Mouse (Mus musculus): Measurements from ENCODE around the gene Tnfsfm13. TPM values are rescaled to one million over a fixed set of nuclear protein-coding genes. Genes with fewer than 3 reads are reported as not detected.

The Tnfsfm13 gene
- 6.6 and 8.1 TPM in 2 replicates for polyA plus RNA-seq (2012; ENCODE audit: low replicate concordance)

DNA sequence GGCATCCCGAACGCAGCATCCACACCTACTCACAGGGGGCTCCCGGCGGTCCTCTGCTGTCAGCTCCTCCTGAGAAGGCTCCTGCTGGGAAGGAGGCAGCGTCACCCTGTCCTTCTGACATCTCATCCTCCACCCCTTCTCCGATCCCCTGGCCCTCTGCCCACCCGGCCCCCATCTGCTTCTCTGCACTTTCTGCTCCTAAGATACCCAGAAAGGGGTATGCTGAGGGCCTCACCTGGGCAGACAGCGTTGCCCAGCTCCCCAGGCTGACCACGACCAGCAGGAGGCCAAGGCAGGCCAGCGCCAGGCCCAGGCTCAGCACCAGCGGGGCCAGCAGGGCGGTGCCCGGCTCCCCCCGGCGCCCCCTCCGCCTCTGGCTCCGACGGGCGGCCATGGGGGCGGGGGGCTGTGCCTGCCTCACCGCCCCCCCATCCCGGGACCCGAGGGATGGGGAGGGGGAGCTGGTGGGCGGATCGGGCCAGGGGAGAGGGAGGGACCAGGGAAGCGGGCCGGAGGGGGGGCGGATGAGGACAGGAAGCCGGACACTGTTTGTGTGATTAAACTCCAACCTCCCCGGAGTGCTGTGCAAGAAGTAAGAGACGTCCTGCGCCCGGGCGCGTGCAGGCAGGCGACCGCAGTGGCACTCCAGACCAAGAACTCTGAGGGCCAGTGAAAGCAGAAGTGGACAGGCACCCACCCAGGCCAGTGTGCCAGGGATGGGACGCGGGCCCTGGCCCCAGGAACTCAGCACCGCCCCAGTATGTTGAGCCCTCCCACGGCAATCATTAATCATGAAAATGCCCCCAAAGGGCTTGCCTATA is at the start of gene Tnfsfm13, which contains the start of gene Tnfsf12:
Gene Tnfsfm13 (minus strand): TSS at position 738 of the 821 bp plus-strand sequence.
Gene Tnfsf12 (minus strand): TSS at position 489 of the 821 bp plus-strand sequence.

DNA sequence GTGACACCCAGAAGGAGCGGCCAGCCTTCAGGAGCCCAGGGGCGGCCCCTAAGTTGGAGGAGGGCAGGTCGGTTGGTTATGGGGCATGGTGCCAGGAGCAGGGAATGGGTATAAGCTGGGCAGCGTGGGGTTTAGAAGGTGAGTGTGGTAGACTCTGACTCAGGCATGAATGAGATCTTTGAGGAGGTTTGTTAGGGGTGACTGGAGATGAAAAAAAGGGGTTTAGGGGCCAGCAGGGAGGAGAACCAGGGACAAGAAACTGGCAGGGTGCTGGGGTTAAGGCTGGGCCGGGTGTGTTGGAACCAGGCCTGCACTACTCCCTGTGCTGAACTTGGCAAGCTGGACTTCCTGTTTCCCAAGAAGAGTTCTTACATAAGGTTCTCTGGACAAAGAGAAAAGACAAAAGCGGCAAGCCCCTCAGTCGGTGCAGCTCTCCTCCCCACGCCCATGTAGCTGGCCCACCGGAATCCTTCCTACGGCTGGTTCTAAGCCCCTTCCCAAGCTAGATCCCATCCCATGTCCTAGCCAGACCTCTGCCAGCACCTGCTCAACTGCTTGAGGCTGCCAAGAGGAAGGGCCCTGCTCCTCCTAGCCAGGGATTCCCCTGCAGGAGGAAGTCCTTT is 10.3 kb downstream of the Tnfsfm13 start, which contains the start of gene Tnfsf13:
Gene Tnfsf13 (minus strand): TSS at position 259 of the 623 bp plus-strand sequence.

DNA sequence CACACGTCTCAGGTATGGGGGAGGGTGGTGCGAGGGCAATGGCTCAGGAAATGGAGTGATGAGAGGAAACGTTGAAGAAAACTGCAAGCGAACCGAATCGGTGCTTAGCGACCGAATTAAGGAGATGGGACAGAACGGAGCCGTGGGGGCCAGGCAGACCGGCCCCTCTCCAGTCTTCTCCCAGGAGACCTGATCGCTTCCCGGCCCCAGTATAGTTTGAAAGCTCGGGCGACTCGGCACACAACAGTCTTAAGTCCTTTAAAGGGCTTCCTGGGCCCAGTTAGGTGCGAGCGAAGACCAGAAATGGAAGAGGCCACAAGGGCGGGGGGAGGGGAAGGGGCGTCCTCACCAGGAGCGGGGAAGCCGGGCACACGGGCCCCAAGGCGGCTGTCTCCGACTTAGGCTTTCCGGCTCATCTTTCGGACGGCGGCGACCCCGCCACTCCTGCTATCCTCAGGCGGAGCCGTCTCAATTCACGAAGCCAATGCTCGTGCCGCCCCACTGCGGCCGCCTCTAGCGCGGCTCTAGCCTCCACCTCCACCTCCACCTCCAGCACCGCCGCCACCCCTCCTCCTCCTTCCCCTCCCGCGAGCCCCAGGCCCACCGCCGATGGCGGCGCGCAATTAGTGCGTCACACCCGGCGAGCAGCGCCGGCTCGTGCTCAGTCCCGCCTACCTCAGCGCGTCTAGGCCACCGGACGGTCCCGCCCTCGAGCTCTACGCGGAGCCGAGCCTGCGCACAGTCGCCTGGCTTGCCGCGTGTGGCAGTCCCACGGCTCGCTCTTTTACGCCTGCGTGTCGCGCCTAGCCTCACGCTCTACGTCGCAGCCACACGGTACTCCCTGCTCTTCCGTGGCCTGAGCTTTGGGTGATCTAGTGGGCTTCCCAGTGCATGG is 14.3 kb downstream of the Tnfsfm13 start, which contains the start of gene Senp3:
Gene Senp3 (minus strand): TSS at position 771 of the 895 bp plus-strand sequence.

DNA sequence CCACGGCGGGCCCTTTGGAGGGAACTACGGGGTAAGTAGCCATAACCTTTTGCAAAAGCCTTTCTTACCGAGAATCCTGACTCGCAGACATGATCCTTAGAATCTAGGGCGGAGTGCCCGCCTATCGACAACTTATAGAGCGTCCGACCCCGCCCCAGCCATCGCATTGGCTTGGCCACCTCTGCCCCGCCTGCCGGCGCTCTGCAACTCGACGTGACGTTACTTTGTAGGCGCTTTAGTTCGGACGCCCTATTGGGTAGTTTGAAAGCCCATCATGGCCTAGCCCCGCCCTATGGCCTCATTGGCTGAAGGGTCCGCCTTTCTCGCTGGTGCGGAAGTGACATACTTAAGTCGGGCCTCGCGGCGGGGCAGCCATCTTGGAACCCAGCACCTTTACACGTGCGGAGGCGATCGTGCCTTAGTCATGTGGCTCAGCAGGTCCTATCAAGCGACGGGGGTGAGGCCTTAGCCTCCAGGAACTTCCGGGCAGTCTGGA is 23.6 kb downstream of the Tnfsfm13 start, which contains the start of gene Eif4a1:
Gene Eif4a1 (minus strand): TSS at position 213 of the 496 bp plus-strand sequence.

DNA sequence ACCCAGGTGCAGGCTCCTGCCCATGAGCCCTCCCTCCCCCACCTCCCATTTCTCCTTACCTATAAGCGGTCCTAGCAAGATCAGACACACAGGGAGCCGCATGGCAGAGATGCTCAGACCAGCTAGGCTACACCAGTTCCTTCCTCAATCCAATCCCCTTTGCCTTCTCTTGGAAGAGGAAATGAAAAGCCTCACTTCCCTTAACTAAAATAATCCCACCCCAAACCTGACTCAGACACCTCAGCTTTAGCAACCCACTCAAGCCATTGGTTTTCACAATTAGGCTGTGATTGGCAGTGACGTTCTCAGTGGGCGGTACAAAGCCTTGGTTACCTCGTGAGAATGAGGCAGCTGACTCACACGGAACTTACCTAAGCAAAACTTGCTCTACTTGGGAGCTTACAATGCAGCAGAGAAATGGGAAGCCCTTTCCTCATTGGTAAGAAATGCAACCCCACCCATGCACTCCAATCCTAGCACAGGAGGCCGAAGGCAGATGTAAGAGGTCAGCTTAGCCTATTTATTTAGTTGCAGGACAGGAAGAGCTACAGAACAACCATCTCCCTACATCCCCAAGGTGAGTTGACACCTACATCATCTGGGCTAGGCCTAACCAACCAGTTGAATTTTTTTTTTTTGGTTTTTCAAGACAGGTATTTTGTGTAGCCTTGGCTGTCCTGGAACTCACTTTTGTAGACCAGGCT is 29.8 kb downstream of the Tnfsfm13 start, which contains the start of gene Cd68:
Gene Cd68 (minus strand): TSS at position 193 of the 704 bp plus-strand sequence.

DNA sequence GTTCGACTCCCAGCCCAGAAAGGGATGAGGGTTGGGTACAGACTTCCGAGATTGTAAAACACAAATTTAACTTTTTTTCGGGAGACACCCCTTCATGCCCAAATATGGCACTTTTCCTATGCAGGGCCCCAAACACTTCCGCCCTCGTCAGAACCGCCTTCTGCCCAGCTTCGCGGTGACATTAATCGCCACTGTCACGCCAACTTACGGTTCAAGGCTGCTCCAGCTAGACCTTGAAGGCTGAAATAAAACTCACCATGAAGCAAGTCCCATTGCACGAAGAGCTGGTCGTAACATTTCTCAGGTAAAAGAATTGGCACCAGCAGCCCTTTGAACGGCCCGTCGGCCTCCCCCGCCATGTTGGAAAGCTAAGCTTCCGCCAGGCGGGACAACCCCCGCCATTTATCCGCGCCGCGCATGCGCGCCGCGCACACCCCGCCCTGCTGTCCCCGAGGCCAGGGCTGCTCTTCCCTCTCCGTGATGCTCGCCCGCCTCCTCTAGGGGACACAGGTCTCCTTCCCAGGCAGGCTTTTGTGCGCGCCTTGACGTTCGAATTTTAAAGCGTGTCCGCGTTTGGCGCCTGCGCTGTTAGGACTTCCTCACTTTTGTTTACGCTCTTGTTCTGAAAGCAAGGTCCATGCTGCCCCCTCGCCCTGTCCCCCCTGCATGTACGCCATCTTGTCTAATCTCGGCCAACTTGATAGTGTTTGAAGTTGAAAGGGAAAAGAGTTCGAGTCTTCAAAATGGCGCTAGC is 33.5 kb downstream of the Tnfsfm13 start, which contains the start of gene Mpdu1:
Gene Mpdu1 (minus strand): TSS at position 430 of the 754 bp plus-strand sequence.

DNA sequence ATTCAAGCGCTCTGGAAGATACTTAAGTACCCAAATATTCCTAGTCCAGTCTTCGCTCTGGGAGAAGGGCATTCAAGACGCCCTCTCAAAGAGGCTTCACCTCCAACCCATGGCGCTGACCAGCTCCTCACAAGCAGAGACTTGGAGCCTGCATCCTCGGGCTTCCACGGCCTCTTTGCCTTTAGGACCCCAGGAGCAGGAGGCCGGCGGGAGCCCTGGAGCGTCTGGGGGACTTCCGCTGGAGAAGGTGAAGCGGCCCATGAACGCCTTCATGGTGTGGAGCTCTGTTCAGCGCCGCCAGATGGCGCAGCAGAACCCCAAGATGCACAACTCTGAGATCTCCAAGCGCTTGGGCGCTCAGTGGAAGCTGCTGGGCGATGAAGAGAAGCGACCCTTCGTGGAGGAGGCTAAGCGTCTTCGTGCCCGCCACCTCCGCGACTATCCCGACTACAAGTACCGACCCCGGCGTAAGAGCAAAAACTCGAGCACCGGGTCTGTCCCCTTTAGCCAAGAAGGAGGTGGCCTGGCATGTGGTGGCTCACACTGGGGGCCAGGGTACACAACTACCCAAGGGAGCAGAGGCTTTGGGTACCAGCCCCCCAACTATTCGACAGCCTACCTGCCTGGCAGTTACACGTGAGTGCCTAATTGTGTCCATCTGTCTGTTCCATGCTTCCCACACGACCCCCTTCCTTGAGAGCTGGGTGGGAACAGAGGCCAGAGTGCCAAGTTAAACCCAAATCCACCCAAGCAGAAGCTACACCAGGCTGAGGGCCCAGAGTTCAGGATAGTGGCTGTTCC is 40.4 kb downstream of the Tnfsfm13 start, which contains the start of gene Sox15:
Gene Sox15 (plus strand): TSS at position 51 of the 801 bp plus-strand sequence.

Other genes starting within 250 kb of the Tnfsfm13 start
- 0.02 and 0.19 TPM in 2 replicates for gene Dnah2, start 147.0 kb downstream of the Tnfsfm13 start, polyA plus RNA-seq (2012; ENCODE audit: low replicate concordance)
- 1.6 and 2.7 TPM in 2 replicates for gene Efnb3, start 135.9 kb downstream of the Tnfsfm13 start, polyA plus RNA-seq (2012; ENCODE audit: low replicate concordance)
- 6.9 and 45.7 TPM in 2 replicates for gene Wrap53, start 115.8 kb downstream of the Tnfsfm13 start, polyA plus RNA-seq (2012; ENCODE audit: low replicate concordance)
- gene Trp53, start 115.7 kb downstream of the Tnfsfm13 start, polyA plus RNA-seq (2012; ENCODE audit: low replicate concordance) = 119 and 129 TPM in 2 replicates
- 171 and 259 TPM in 2 replicates for gene Atp1b2, start 90.2 kb downstream of the Tnfsfm13 start, polyA plus RNA-seq (2012; ENCODE audit: low replicate concordance)
- gene Shbg, start 78.2 kb downstream of the Tnfsfm13 start, polyA plus RNA-seq (2012; ENCODE audit: low replicate concordance) = not detected in 2 replicates
- gene Sat2, start 74.1 kb downstream of the Tnfsfm13 start, polyA plus RNA-seq (2012; ENCODE audit: low replicate concordance) = not detected in 2 replicates
- gene Fxr2, start 63.1 kb downstream of the Tnfsfm13 start, polyA plus RNA-seq (2012; ENCODE audit: low replicate concordance) = 91.8 and 97.5 TPM in 2 replicates
- gene Sox15, start 40.8 kb downstream of the Tnfsfm13 start, polyA plus RNA-seq (2012; ENCODE audit: low replicate concordance) = 0.44 TPM in 1 of 2 replicates, not detected in the other
- gene Mpdu1, start 33.5 kb downstream of the Tnfsfm13 start, polyA plus RNA-seq (2012; ENCODE audit: low replicate concordance) = 24.1 and 29.9 TPM in 2 replicates
- 26.6 and 82.4 TPM in 2 replicates for gene Cd68, start 29.9 kb downstream of the Tnfsfm13 start, polyA plus RNA-seq (2012; ENCODE audit: low replicate concordance)
- 226 and 408 TPM in 2 replicates for gene Eif4a1, start 23.7 kb downstream of the Tnfsfm13 start, polyA plus RNA-seq (2012; ENCODE audit: low replicate concordance)
- 128 and 137 TPM in 2 replicates for gene Senp3, start 14.0 kb downstream of the Tnfsfm13 start, polyA plus RNA-seq (2012; ENCODE audit: low replicate concordance)
- gene Tnfsf13, start 10.3 kb downstream of the Tnfsfm13 start, polyA plus RNA-seq (2012; ENCODE audit: low replicate concordance) = 2.3 and 5.0 TPM in 2 replicates
- 9.0 and 9.7 TPM in 2 replicates for gene Tnfsf12, start 249 bp downstream of the Tnfsfm13 start, polyA plus RNA-seq (2012; ENCODE audit: low replicate concordance)
- 92.9 and 194 TPM in 2 replicates for gene Polr2a, start 62.5 kb upstream of the Tnfsfm13 start, polyA plus RNA-seq (2012; ENCODE audit: low replicate concordance)
- gene Slc35g3, start 65.9 kb upstream of the Tnfsfm13 start, polyA plus RNA-seq (2012; ENCODE audit: low replicate concordance) = not detected in 2 replicates
- gene Zbtb4, start 69.8 kb upstream of the Tnfsfm13 start, polyA plus RNA-seq (2012; ENCODE audit: low replicate concordance) = 38.9 and 47.4 TPM in 2 replicates
- 0.18 and 0.20 TPM in 2 replicates for gene Chrnb1, start 99.8 kb upstream of the Tnfsfm13 start, polyA plus RNA-seq (2012; ENCODE audit: low replicate concordance)
- 0.07 and 0.47 TPM in 2 replicates for gene Fgf11, start 105.8 kb upstream of the Tnfsfm13 start, polyA plus RNA-seq (2012; ENCODE audit: low replicate concordance)
- gene Tmem102, start 109.5 kb upstream of the Tnfsfm13 start, polyA plus RNA-seq (2012; ENCODE audit: low replicate concordance) = not detected in 2 replicates
- 0.07 TPM in 1 of 2 replicates, not detected in the other for gene Gm39566, start 119.2 kb upstream of the Tnfsfm13 start, polyA plus RNA-seq (2012; ENCODE audit: low replicate concordance)
- not detected in 2 replicates for gene Spem2, start 122.4 kb upstream of the Tnfsfm13 start, polyA plus RNA-seq (2012; ENCODE audit: low replicate concordance)
- not detected in 2 replicates for gene Spem1, start 126.1 kb upstream of the Tnfsfm13 start, polyA plus RNA-seq (2012; ENCODE audit: low replicate concordance)
- 3.7 and 5.0 TPM in 2 replicates for gene Nlgn2, start 141.7 kb upstream of the Tnfsfm13 start, polyA plus RNA-seq (2012; ENCODE audit: low replicate concordance)
- 531 and 1,176 TPM in 2 replicates for gene Tmem256, start 142.4 kb upstream of the Tnfsfm13 start, polyA plus RNA-seq (2012; ENCODE audit: low replicate concordance)
- gene Plscr3, start 150.3 kb upstream of the Tnfsfm13 start, polyA plus RNA-seq (2012; ENCODE audit: low replicate concordance) = 64.9 and 78.2 TPM in 2 replicates
- 2.0 and 2.3 TPM in 2 replicates for gene Tnk1, start 162.6 kb upstream of the Tnfsfm13 start, polyA plus RNA-seq (2012; ENCODE audit: low replicate concordance)
- gene Tmem95, start 181.9 kb upstream of the Tnfsfm13 start, polyA plus RNA-seq (2012; ENCODE audit: low replicate concordance) = not detected in 2 replicates
- 1.4 and 2.2 TPM in 2 replicates for gene Kctd11, start 185.3 kb upstream of the Tnfsfm13 start, polyA plus RNA-seq (2012; ENCODE audit: low replicate concordance)
- gene Acap1, start 199.4 kb upstream of the Tnfsfm13 start, polyA plus RNA-seq (2012; ENCODE audit: low replicate concordance) = 28.9 and 53.7 TPM in 2 replicates
- gene 2810408A11Rik, start 204.9 kb upstream of the Tnfsfm13 start, polyA plus RNA-seq (2012; ENCODE audit: low replicate concordance) = 0.18 and 0.33 TPM in 2 replicates
- gene Neurl4, start 205.0 kb upstream of the Tnfsfm13 start, polyA plus RNA-seq (2012; ENCODE audit: low replicate concordance) = 131 and 182 TPM in 2 replicates
- 157 and 339 TPM in 2 replicates for gene Gps2, start 217.8 kb upstream of the Tnfsfm13 start, polyA plus RNA-seq (2012; ENCODE audit: low replicate concordance)
- gene Eif5a, start 225.9 kb upstream of the Tnfsfm13 start, polyA plus RNA-seq (2012; ENCODE audit: low replicate concordance) = 1,855 and 2,103 TPM in 2 replicates
- 0.99 TPM in 1 of 2 replicates, not detected in the other for gene Ybx2, start 239.7 kb upstream of the Tnfsfm13 start, polyA plus RNA-seq (2012; ENCODE audit: low replicate concordance)

All from leukemia stem cell, adult 10-12 weeks (primary cell).